Mouse (Mus musculus): Measurements from ENCODE around the gene Shq1. TPM values are rescaled to one million over a fixed set of nuclear protein-coding genes. Genes with fewer than 3 reads are reported as not detected.
A peak's percentile ranks its signal among the peaks of the same experiment; 100 is the strongest.

The Shq1 gene
- polyA plus RNA-seq (2015; fragmentation: Nextera tagmentation; extraction: Ambion mirVana): 8.1 and 8.4 TPM in 2 replicates

DNA sequence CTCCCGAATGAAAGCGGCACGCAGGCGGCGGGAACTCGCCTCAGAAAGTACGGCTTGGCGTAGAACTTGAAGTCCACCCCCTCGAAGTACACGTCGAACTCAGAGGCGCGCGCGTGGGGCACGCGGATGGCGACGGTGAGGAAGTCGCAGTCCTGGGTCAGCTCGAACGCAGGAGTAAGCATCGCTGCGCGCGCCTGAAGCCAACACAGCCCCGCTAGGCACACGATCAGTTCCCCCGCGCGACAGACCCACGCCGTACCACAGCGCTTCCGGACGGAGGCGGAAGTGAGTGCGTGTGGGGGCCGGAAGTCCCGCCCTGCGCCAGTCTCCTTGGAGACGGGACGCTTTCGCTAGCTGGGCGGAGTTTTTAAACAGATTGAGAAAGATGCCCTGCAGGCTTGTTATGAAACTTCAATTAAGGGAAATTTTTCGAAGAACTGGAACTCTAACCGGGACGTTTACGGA is at the start of gene Shq1:
TSS of gene Shq1 (minus strand) at position 278 of the 465 bp plus-strand sequence.
- peak within 1 kb of the TSS; percentile 91 for H3K4me3 ChIP-seq (ENCODE audit: low read depth, low read length)
- no peaks in the 10 kb centered on the region for H3K9me3 ChIP-seq (replicated peaks; ENCODE audit: control insufficient read depth, low read length)
- peak; percentile 92 for ATAC-seq (ENCODE audit: low read depth)
- peak within 1 kb of the TSS; percentile 65 for H3K27ac ChIP-seq (ENCODE audit: low read length)
- peak within 1 kb of the TSS; percentile 82 for H3K9ac ChIP-seq (ENCODE audit: low read depth, low read length)
- H3K4me1 ChIP-seq (ENCODE audit: control insufficient read depth, low read depth, low read length): peaks cover 12% of the 10 kb centered on the region
- no peaks in the 10 kb centered on the region for H3K27me3 ChIP-seq (ENCODE audit: control insufficient read depth, insufficient read depth, low read depth, low read length)
- WGBS (ENCODE audit: insufficient replicate concordance): under 1% methylated on average over 49 of the region's 49 CpGs
- peak within 1 kb of the TSS; percentile 87 for H3K4me2 ChIP-seq (ENCODE audit: low read depth, low read length)
- no peaks in the 10 kb centered on the region; the same call in 1 of the 2 replicates for H3K36me3 ChIP-seq (ENCODE audit: control insufficient read depth, insufficient read depth)

DNA sequence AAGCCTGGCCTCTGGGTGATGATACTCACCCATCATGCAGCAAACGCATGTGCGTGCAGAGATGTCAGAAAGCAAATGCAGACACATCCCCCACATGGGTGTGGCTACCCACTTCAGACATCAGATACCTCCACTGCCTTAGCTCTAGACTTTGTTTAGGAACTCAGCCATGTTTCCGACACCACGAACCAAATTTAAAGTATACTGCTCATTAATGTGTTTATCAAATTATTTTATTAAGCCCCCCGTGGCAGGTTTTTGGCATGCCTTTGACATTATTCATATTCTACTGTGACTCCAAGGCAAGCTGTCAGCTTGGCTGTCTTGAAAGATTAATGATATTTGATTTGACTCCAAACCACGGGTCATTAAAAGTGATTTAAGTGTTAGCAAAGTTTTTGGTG is 49.1 kb upstream of the Shq1 start:
- H3K27ac ChIP-seq (ENCODE audit: low read length): no peak overlapping the region
- no peaks in the 10 kb centered on the region for H3K9me3 ChIP-seq (replicated peaks; ENCODE audit: control insufficient read depth, low read length)
- no peaks in the 10 kb centered on the region for H3K27me3 ChIP-seq (ENCODE audit: control insufficient read depth, insufficient read depth, low read depth, low read length)
- H3K9ac ChIP-seq (ENCODE audit: low read depth, low read length): no peak overlapping the region
- H3K4me3 ChIP-seq (ENCODE audit: low read depth, low read length): no peak overlapping the region
- ATAC-seq (ENCODE audit: low read depth): no peak
- no peaks in the 10 kb centered on the region for H3K36me3 ChIP-seq (ENCODE audit: control insufficient read depth, insufficient read depth)
- no peak overlapping the region for H3K4me2 ChIP-seq (ENCODE audit: low read depth, low read length)
- no peaks in the 10 kb centered on the region for H3K4me1 ChIP-seq (ENCODE audit: control insufficient read depth, low read depth, low read length)
- 48% methylated on average over 6 of the region's 6 CpGs for WGBS (ENCODE audit: insufficient replicate concordance)

DNA sequence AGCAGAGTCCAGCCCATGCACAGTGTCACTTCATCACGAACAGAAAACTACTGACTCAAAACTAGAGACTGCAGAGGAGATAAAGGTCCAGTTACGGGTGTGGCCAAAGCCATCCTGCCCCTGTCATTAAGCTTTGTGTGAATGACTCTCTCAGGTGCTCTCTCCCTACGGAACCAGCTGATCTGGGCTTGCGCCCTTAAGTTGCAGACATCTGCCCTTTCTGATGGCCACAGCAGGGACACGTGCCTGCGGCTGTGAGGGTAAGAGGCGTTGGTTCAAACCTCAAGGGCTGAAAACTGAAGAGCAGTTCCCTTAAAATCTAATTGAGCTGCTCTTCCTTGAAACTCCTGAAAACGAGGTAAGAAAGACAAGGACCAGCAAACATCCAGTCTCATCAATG is 45.9 kb upstream of the Shq1 start:
- Histone ChIP-seq H3K27ac (ENCODE audit: low read length) (no peak overlapping the region), H3K4me1 (ENCODE audit: control insufficient read depth, low read depth, low read length) (no peaks in the 10 kb centered on the region), H3K36me3 (ENCODE audit: control insufficient read depth, insufficient read depth) (no peaks in the 10 kb centered on the region), H3K9me3 (replicated peaks; ENCODE audit: control insufficient read depth, low read length) (no peaks in the 10 kb centered on the region), H3K9ac (ENCODE audit: low read depth, low read length) (no peak overlapping the region), H3K4me2 (ENCODE audit: low read depth, low read length) (no peak overlapping the region), H3K27me3 (ENCODE audit: control insufficient read depth, insufficient read depth, low read depth, low read length) (no peaks in the 10 kb centered on the region), H3K4me3 (ENCODE audit: low read depth, low read length) (no peak overlapping the region)
- WGBS (ENCODE audit: insufficient replicate concordance): 56% methylated on average over 8 of the region's 8 CpGs
- ATAC-seq (ENCODE audit: low read depth): no peak

DNA sequence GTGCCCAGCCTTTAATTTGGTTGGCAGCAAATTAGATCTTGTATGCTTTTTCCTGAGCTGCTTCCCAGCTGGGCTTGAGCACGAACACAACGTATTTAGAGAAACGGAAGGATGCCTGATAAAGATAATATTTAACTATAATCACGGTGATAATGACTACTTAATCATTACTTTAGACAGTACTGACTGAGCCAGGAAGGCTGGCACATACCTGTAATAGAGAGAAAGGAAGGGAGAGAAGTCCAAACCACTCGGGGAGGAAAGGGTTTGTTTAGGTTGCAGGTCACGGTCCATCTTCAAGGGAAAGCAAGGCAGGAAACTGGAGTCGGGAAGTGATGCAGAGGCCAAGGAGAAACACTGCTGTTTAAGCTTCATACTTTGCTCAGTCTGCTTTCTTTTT is 45.2 kb upstream of the Shq1 start:
- Histone ChIP-seq H3K9me3 (replicated peaks; ENCODE audit: control insufficient read depth, low read length) (no peaks in the 10 kb centered on the region), H3K36me3 (ENCODE audit: control insufficient read depth, insufficient read depth) (no peaks in the 10 kb centered on the region), H3K4me2 (ENCODE audit: low read depth, low read length) (no peak overlapping the region), H3K27ac (ENCODE audit: low read length) (no peak overlapping the region), H3K4me3 (ENCODE audit: low read depth, low read length) (no peak overlapping the region), H3K9ac (ENCODE audit: low read depth, low read length) (no peak overlapping the region), H3K27me3 (ENCODE audit: control insufficient read depth, insufficient read depth, low read depth, low read length) (no peaks in the 10 kb centered on the region), H3K4me1 (ENCODE audit: control insufficient read depth, low read depth, low read length) (no peaks in the 10 kb centered on the region)
- ATAC-seq (ENCODE audit: low read depth): no peak
- 58% methylated on average over 7 of the region's 7 CpGs for WGBS (ENCODE audit: insufficient replicate concordance)

DNA sequence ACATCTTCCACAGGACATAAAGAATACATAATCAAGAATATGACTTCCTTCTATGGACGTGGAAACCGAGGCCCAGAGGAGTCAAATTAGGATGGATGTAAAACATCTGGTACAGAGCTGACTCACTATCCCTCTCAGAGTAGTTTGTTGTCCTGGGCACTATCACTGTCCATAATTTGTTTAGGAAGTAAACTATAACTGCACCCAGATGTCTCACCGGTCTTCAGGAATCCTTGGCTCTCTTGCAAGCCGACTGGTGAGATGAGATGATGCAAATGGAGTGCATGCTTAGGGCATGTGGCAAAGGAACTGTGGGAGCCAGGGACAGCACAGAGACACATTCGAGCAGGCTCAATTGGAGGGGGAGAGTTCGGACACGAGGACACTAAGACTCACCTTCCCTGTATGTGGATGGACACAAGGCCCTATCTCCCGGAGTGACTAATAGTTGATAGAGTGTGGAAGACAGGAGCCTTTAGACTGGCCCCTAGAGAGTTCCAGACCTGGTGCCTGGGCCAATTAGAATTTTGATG is 44.4 kb upstream of the Shq1 start:
- H3K9ac ChIP-seq (ENCODE audit: low read depth, low read length): no peak overlapping the region
- no peak for ATAC-seq (ENCODE audit: low read depth)
- no peaks in the 10 kb centered on the region for H3K36me3 ChIP-seq (ENCODE audit: control insufficient read depth, insufficient read depth)
- 64% methylated on average over 8 of the region's 8 CpGs for WGBS (ENCODE audit: insufficient replicate concordance)
- H3K9me3 ChIP-seq (replicated peaks; ENCODE audit: control insufficient read depth, low read length): no peaks in the 10 kb centered on the region
- H3K27ac ChIP-seq (ENCODE audit: low read length): no peak overlapping the region
- no peak overlapping the region for H3K4me3 ChIP-seq (ENCODE audit: low read depth, low read length)
- H3K4me1 ChIP-seq (ENCODE audit: control insufficient read depth, low read depth, low read length): no peaks in the 10 kb centered on the region
- H3K4me2 ChIP-seq (ENCODE audit: low read depth, low read length): no peak overlapping the region
- H3K27me3 ChIP-seq (ENCODE audit: control insufficient read depth, insufficient read depth, low read depth, low read length): no peaks in the 10 kb centered on the region

DNA sequence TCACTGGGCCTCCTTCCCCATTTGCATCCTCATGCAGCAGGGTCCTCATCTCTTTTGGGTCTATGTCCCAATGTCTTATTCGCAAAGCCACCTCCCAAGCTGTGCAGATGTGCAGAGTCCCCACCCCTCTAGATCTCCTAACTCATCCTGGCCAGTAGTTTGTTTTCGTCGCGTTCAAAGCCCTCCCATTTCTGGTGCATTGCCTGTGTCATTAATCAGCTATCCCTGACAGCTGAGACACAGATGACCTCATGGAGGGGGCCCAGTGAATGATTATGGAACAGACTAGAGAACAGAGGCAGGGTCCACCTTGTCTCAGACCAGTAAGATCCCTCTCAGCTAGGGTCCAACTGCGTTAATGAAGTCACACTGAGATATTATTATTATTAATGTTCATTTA is 39.9 kb upstream of the Shq1 start:
- Histone ChIP-seq H3K4me2 (ENCODE audit: low read depth, low read length) (no peak overlapping the region), H3K27ac (ENCODE audit: low read length) (no peak overlapping the region), H3K9me3 (replicated peaks; ENCODE audit: control insufficient read depth, low read length) (no peaks in the 10 kb centered on the region), H3K27me3 (ENCODE audit: control insufficient read depth, insufficient read depth, low read depth, low read length) (no peaks in the 10 kb centered on the region), H3K9ac (ENCODE audit: low read depth, low read length) (no peak overlapping the region), H3K36me3 (ENCODE audit: control insufficient read depth, insufficient read depth) (no peaks in the 10 kb centered on the region), H3K4me1 (ENCODE audit: control insufficient read depth, low read depth, low read length) (no peaks in the 10 kb centered on the region), H3K4me3 (ENCODE audit: low read depth, low read length) (no peak overlapping the region)
- ATAC-seq (ENCODE audit: low read depth): no peak
- WGBS (ENCODE audit: insufficient replicate concordance): 64% methylated on average over 5 of the region's 5 CpGs

DNA sequence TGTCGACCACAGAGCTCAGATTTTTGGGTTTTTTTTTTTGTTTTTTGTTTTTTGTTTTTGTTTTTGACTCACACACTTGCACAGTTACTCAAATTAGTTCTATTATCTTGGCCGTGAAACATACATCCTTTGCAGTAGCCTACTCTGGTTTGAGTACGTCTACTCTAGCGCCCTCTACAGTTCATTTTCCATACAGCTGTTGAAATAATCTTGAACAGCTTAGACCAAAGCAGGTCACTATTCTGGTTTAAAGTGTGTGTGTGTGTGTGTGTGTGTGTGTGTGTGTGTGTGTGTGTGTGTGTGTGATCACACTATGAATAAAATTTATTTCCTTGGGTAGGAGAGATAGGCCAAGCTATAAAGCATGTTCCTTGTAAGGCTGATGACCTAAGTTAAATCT is 39.2 kb upstream of the Shq1 start:
- WGBS (ENCODE audit: insufficient replicate concordance): 22% methylated on average over 4 of the region's 4 CpGs
- Histone ChIP-seq H3K27me3 (ENCODE audit: control insufficient read depth, insufficient read depth, low read depth, low read length) (peaks cover 6% of the 10 kb centered on the region), H3K4me2 (ENCODE audit: low read depth, low read length) (no peak overlapping the region), H3K9me3 (replicated peaks; ENCODE audit: control insufficient read depth, low read length) (no peaks in the 10 kb centered on the region), H3K9ac (ENCODE audit: low read depth, low read length) (no peak overlapping the region), H3K4me1 (ENCODE audit: control insufficient read depth, low read depth, low read length) (no peaks in the 10 kb centered on the region), H3K36me3 (ENCODE audit: control insufficient read depth, insufficient read depth) (no peaks in the 10 kb centered on the region), H3K4me3 (ENCODE audit: low read depth, low read length) (no peak overlapping the region), H3K27ac (ENCODE audit: low read length) (no peak overlapping the region)
- ATAC-seq (ENCODE audit: low read depth): no peak

DNA sequence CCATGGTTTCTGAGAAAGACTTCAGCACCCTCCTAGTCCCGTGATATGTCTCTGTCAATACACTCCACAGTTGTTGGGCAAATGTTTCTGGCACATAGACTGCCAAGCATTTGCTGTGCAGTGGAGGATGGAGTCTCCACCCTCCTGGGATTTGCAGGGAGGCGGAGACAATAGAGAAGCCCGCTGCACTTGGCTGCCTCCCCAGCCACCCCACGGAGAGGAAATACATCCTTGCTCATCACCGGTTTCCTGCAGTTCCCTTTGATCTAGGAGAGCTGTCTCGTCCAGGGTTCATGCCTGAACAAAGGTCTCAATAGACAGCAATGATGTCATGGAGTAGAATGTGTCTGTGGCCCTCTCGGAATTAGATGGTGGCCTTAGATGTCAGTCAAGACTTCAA is 38.5 kb upstream of the Shq1 start:
- WGBS (ENCODE audit: insufficient replicate concordance): 24% methylated on average over 7 of the region's 7 CpGs

DNA sequence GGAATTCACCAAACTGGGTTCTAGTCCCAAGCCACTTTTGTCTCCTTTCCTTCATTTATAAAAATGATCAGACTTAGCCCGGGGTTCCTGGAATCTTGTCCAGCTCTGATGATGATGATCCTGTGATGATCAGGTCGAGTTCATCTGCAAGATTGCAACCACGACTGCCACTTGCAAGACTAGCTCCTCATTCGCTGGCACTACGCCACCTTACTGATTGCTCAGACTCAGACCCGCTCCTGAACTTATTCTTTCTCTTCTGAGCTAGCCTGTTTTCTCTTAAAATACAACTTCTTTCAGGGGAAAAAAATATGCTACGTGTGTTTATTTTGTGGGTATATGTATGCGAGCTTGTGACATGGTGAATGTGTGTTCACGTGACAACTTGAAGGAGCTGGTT is 38.0 kb upstream of the Shq1 start:
- H3K27me3 ChIP-seq (ENCODE audit: control insufficient read depth, insufficient read depth, low read depth, low read length): peaks cover 18% of the 10 kb centered on the region
- H3K4me3 ChIP-seq (ENCODE audit: low read depth, low read length): no peak overlapping the region
- 63% methylated on average over 9 of the region's 9 CpGs for WGBS (ENCODE audit: insufficient replicate concordance)
- no peak for ATAC-seq (ENCODE audit: low read depth)
- no peaks in the 10 kb centered on the region for H3K36me3 ChIP-seq (ENCODE audit: control insufficient read depth, insufficient read depth)
- H3K27ac ChIP-seq (ENCODE audit: low read length): no peak overlapping the region
- H3K9me3 ChIP-seq (replicated peaks; ENCODE audit: control insufficient read depth, low read length): no peaks in the 10 kb centered on the region
- no peak overlapping the region for H3K4me2 ChIP-seq (ENCODE audit: low read depth, low read length)
- H3K9ac ChIP-seq (ENCODE audit: low read depth, low read length): no peak overlapping the region
- H3K4me1 ChIP-seq (ENCODE audit: control insufficient read depth, low read depth, low read length): no peaks in the 10 kb centered on the region

More for the DNA sequence above, 38.5 kb upstream of the Shq1 start:
- no peaks in the 10 kb centered on the region for H3K36me3 ChIP-seq (ENCODE audit: control insufficient read depth, insufficient read depth)
- no peak overlapping the region for H3K4me3 ChIP-seq (ENCODE audit: low read depth, low read length)
- no peaks in the 10 kb centered on the region for H3K9me3 ChIP-seq (replicated peaks; ENCODE audit: control insufficient read depth, low read length)
- H3K9ac ChIP-seq (ENCODE audit: low read depth, low read length): no peak overlapping the region
- no peak overlapping the region for H3K27ac ChIP-seq (ENCODE audit: low read length)
- H3K4me1 ChIP-seq (ENCODE audit: control insufficient read depth, low read depth, low read length): no peaks in the 10 kb centered on the region
- no peak overlapping the region for H3K4me2 ChIP-seq (ENCODE audit: low read depth, low read length)
- ATAC-seq (ENCODE audit: low read depth): no peak
- peaks cover 13% of the 10 kb centered on the region for H3K27me3 ChIP-seq (ENCODE audit: control insufficient read depth, insufficient read depth, low read depth, low read length)
